Mouse (Mus musculus) hindbrain, embryonic 15.5 days (tissue): Measurements from ENCODE around the gene Tmem121b. TPM values are rescaled to one million over a fixed set of nuclear protein-coding genes. Genes with fewer than 3 reads are reported as not detected.

ENCODE experiments used
- ATAC-seq: fragments of 200-750 bp; cut with Nextera tagmentation; 2 replicates; pipeline ENCODE4 v1.8.0; 2017; ENCODE audit warnings: low read depth, moderate number of reproducible peaks, moderate TSS enrichment; ENCODE audit not compliant: low FRiP score
- H3K27ac ChIP-seq: fragments of 300-500 bp; sonication (generic); replicated peaks from 2 replicates; pipeline ENCODE4 v1.5.1; 2015; ENCODE audit warnings: mild to moderate bottlenecking, inconsistent platforms
- H3K27me3 ChIP-seq: fragments of 300-500 bp; sonication (generic); 2 replicates; pipeline ENCODE4 v1.6.1; 2015; ENCODE audit warnings: control low read depth, inconsistent platforms
- H3K36me3 ChIP-seq: fragments of 300-500 bp; sonication (generic); 2 replicates; pipeline ENCODE4 v1.6.1; 2015; ENCODE audit warnings: control low read depth, inconsistent platforms
- H3K4me1 ChIP-seq: fragments of 300-500 bp; sonication (generic); replicated peaks from 2 replicates; pipeline ENCODE4 v1.6.1; 2015; ENCODE audit warnings: control low read depth, inconsistent platforms
- H3K4me2 ChIP-seq: fragments of 300-500 bp; sonication (generic); 2 replicates; pipeline ENCODE4 v1.6.1; 2015; ENCODE audit warnings: moderate library complexity, mild to moderate bottlenecking, inconsistent platforms
- H3K4me3 ChIP-seq: fragments of 300-500 bp; sonication (generic); 2 replicates; pipeline ENCODE4 v1.5.1; 2015; ENCODE audit warnings: mild to moderate bottlenecking, inconsistent platforms
- H3K9ac ChIP-seq: fragments of 300-500 bp; sonication (generic); 2 replicates; pipeline ENCODE4 v1.6.1; 2015; ENCODE audit warnings: inconsistent platforms
- H3K9me3 ChIP-seq: fragments of 300-500 bp; sonication (generic); 2 replicates; pipeline ENCODE4 v1.6.1; 2016; ENCODE audit warnings: control low read depth, inconsistent platforms
- WGBS: fragments of 180-500 bp; shearing (Covaris S2); methylation state at CpG from one replicate; pipeline ENCODE4 v1.1.7; 2015; 5-methylcytosine and 5-hydroxymethylcytosine counted together
- polyA plus RNA-seq: library from polyadenylated mRNA; unstranded; fragments of >200 nt; fragmentation: Nextera tagmentation; extraction: Ambion mirVana; gene quantifications from 2 replicates; pipeline ENCODE4 v1.2.1, GENCODE M21; 2015

The Tmem121b gene
- polyA plus RNA-seq, 1 experiment from 2014 or later: 3.5 TPM

- 50% methylated on average over 6 of the region's 6 CpGs for WGBS
- no peaks in the 10 kb centered on the region for H3K9me3 ChIP-seq
Measured at GRCm38 (mm10) chr6:120462251-120462650, 31.4 kb downstream of the Tmem121b start.

DNA sequence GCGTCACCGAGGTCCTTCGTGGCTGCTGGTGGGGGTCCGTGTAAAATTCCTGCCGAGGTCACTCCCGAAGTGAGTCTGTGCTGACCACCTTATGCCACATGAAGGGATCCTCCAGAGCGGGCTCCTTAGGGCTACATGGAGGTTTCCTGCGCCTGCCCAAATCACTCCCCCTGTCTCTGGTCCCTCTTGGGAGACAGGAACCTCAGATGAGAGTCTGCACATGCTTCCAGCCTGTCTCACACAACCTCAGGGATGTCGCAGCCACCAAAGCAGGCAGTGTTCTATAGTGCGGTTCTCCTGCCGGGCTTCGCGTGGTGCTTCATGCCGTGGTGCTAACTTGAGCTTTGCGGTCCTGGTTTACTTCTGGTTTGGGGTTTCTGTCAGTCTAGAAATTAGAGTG is 32.4 kb downstream of the Tmem121b start:
- H3K27me3 ChIP-seq: peaks cover 7% of the 10 kb centered on the region; the same call in 1 of the 2 replicates
- peaks cover 17% of the 10 kb centered on the region for H3K4me1 ChIP-seq
- no peak overlapping the region for H3K9ac ChIP-seq
- 72% methylated on average over 15 of the region's 15 CpGs for WGBS
- H3K9me3 ChIP-seq: no peaks in the 10 kb centered on the region
- H3K4me3 ChIP-seq: no peak overlapping the region
- ATAC-seq: no peak
- H3K36me3 ChIP-seq: no peaks in the 10 kb centered on the region
- H3K27ac ChIP-seq: no peak overlapping the region
- no peak overlapping the region for H3K4me2 ChIP-seq

More at GRCm38 (mm10) chr6:120462251-120462650, 31.4 kb downstream of the Tmem121b start:
- Histone ChIP-seq H3K4me1 (peaks cover 17% of the 10 kb centered on the region), H3K27me3 (peaks cover 7% of the 10 kb centered on the region; the same call in 1 of the 2 replicates), H3K9ac (no peak overlapping the region), H3K4me2 (no peak overlapping the region), H3K4me3 (no peak overlapping the region), H3K36me3 (no peaks in the 10 kb centered on the region), H3K27ac (no peak overlapping the region)
- no peak for ATAC-seq

DNA sequence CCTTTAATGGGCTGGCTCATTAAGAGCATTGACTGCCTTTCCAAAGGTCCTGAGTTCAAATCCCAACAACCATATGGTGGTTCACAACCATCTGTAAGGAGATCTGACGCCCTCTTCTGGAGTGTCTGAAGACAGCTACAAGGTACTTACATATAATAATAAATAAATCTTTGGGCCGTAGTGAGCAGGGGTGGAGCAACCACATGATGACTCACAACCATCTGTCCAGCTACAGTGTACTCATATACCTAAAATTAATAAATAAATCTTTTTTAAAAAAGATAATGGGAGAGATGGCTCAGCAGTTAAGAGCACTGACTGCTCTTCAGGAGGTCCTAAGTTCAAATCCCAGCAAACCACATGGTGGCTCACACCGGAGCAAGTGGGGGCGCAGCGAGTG is 35.9 kb downstream of the Tmem121b start:
- 94% methylated on average over 5 of the region's 5 CpGs for WGBS
- ATAC-seq: no peak
- Histone ChIP-seq H3K36me3 (no peaks in the 10 kb centered on the region), H3K27me3 (peaks cover 7% of the 10 kb centered on the region; the same call in 1 of the 2 replicates), H3K4me3 (no peak overlapping the region), H3K27ac (no peak overlapping the region), H3K9me3 (no peaks in the 10 kb centered on the region), H3K9ac (no peak overlapping the region), H3K4me2 (no peak overlapping the region), H3K4me1 (peaks cover under 1% of the 10 kb centered on the region; the same call in 1 of the 2 replicates)

DNA sequence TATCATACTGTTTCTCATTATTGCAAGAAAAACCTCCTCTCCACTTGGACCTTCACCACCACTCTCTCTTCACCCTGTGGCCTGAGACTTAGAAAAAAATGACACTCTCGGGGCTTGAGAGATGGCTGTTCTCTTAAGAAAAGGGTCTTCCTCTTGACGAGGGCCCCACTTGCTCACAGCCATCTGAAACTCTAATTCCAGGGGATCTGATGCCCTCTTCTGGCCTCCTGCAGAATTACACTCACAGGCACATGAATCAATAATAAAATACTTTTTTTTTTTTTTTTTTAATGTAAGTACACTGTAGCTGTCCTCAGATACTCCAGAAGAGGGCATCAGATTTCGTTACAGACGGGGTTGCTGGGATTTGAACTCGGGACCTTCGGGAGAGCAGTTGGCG is 36.5 kb downstream of the Tmem121b start:
- Histone ChIP-seq H3K9ac (no peak overlapping the region), H3K4me2 (no peak overlapping the region), H3K9me3 (no peaks in the 10 kb centered on the region), H3K4me3 (no peak overlapping the region), H3K27me3 (peaks cover 7% of the 10 kb centered on the region; the same call in 1 of the 2 replicates), H3K36me3 (no peaks in the 10 kb centered on the region), H3K4me1 (no peaks in the 10 kb centered on the region), H3K27ac (no peak overlapping the region)
- ATAC-seq: no peak
- 64% methylated on average over 7 of the region's 7 CpGs for WGBS

GRCm38 (mm10) chr6:120454627-120455077 is 39.0 kb downstream of the Tmem121b start:
- WGBS: 75% methylated on average over 11 of the region's 11 CpGs
- H3K36me3 ChIP-seq: no peaks in the 10 kb centered on the region
- no peak overlapping the region for H3K9ac ChIP-seq
- no peak for ATAC-seq
- H3K4me3 ChIP-seq: no peak overlapping the region
- H3K4me1 ChIP-seq: no peaks in the 10 kb centered on the region
- no peak overlapping the region for H3K27ac ChIP-seq
- no peaks in the 10 kb centered on the region for H3K9me3 ChIP-seq
- no peaks in the 10 kb centered on the region for H3K27me3 ChIP-seq
- H3K4me2 ChIP-seq: no peak overlapping the region

GRCm38 (mm10) chr6:120453556-120453955 is 40.1 kb downstream of the Tmem121b start:
- no peak for ATAC-seq
- H3K4me2 ChIP-seq: no peak overlapping the region
- H3K9me3 ChIP-seq: no peaks in the 10 kb centered on the region
- H3K36me3 ChIP-seq: no peaks in the 10 kb centered on the region
- H3K9ac ChIP-seq: no peak overlapping the region
- no peaks in the 10 kb centered on the region for H3K4me1 ChIP-seq
- H3K27me3 ChIP-seq: no peaks in the 10 kb centered on the region
- H3K4me3 ChIP-seq: no peak overlapping the region
- H3K27ac ChIP-seq: no peak overlapping the region
- 97% methylated on average over 3 of the region's 3 CpGs for WGBS

- no peaks in the 10 kb centered on the region for H3K27me3 ChIP-seq
- no peak overlapping the region for H3K4me2 ChIP-seq
- no peak overlapping the region for H3K9ac ChIP-seq
- no peak overlapping the region for H3K27ac ChIP-seq
- ATAC-seq: no peak
- no peaks in the 10 kb centered on the region for H3K9me3 ChIP-seq
- WGBS: 86% methylated on average over 5 of the region's 5 CpGs
- H3K4me1 ChIP-seq: no peaks in the 10 kb centered on the region
- H3K4me3 ChIP-seq: no peak overlapping the region
- H3K36me3 ChIP-seq: no peaks in the 10 kb centered on the region
Measured at GRCm38 (mm10) chr6:120453103-120453445, 40.5 kb downstream of the Tmem121b start.

- Histone ChIP-seq H3K9me3 (no peaks in the 10 kb centered on the region), H3K4me1 (no peaks in the 10 kb centered on the region), H3K36me3 (no peaks in the 10 kb centered on the region), H3K9ac (no peak overlapping the region), H3K4me2 (no peak overlapping the region), H3K27me3 (no peaks in the 10 kb centered on the region), H3K27ac (no peak overlapping the region), H3K4me3 (no peak overlapping the region)
- 86% methylated on average over 11 of the region's 11 CpGs for WGBS
- no peak for ATAC-seq
Measured at GRCm38 (mm10) chr6:120452384-120453102, 41.1 kb downstream of the Tmem121b start.

DNA sequence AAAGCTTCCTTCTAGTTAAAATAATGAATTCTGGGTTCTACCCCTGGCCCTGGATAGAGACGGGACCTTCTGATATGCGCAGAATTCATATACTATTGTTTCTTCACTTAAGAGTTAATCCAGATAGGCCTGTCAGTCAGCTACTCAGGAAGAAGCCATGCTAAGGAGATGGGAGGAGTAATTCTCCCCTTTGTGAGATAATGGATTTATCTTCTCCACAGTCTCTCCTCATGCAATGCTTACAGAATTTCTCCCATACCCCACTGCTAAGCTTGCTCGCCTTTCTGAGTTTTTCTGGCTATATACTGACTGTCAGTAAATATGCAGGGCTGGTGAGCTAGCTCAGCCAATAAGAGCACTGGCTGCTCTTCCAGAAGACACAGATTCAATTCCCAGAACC is 43.4 kb downstream of the Tmem121b start:
- H3K4me3 ChIP-seq: no peak overlapping the region
- no peaks in the 10 kb centered on the region for H3K9me3 ChIP-seq
- H3K27me3 ChIP-seq: no peaks in the 10 kb centered on the region
- 93% methylated on average over 3 of the region's 3 CpGs for WGBS
- no peak overlapping the region for H3K27ac ChIP-seq
- no peak overlapping the region for H3K4me2 ChIP-seq
- H3K4me1 ChIP-seq: no peaks in the 10 kb centered on the region
- ATAC-seq: no peak
- no peaks in the 10 kb centered on the region for H3K36me3 ChIP-seq
- no peak overlapping the region for H3K9ac ChIP-seq

DNA sequence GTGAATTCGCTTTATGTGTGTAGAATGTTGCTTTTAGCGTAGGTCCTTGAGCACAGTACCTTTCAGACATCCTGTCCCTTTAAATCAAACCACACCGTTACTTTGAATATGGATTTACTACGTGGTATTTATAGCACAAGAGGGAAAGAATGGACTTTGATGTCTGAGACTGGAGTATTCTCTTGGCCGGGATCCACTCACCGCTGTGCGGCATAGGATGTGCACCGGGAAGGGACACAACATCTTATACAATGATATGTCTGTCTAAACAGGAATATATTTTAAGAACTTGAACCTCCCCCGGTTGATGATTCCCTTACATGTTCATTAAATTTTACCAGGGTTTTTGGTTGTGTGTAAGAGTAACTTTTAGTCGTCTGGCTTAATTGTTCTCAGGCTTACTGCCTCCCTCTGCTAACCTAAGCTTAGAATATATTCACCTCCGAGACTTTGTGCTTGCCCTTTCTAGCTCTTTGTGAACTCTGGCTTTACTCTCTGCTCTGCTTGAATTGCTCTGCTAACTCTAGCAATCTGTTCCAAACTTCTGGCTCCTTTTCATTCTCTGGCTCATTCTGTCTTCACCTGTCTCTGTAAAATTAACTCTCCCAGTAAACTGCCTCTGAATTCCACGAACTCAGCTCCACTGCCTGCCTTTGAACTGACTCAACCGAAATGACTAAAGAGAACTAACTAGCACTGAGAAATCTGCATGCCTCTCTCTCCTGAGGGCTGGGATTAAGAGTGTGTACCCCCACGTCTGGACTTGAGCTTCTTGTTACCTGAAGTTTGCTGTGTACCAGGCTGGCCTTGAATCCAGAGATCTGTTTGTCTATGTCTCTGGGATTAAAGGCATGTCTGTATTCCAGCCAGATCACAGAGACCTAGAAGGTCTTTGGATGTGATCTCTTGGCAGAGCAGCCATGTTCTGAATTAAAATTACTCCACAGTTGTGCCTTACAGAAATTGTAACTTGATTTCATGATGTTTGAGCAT is 49.9 kb downstream of the Tmem121b start:
- H3K4me2 ChIP-seq: no peak overlapping the region
- H3K9me3 ChIP-seq: no peaks in the 10 kb centered on the region
- H3K4me3 ChIP-seq: no peak overlapping the region
- no peak for ATAC-seq
- WGBS: 79% methylated on average over 14 of the region's 14 CpGs
- no peak overlapping the region for H3K9ac ChIP-seq
- H3K27ac ChIP-seq: no peak overlapping the region
- no peaks in the 10 kb centered on the region for H3K4me1 ChIP-seq
- peaks cover 21% of the 10 kb centered on the region for H3K36me3 ChIP-seq
- no peaks in the 10 kb centered on the region for H3K27me3 ChIP-seq

DNA sequence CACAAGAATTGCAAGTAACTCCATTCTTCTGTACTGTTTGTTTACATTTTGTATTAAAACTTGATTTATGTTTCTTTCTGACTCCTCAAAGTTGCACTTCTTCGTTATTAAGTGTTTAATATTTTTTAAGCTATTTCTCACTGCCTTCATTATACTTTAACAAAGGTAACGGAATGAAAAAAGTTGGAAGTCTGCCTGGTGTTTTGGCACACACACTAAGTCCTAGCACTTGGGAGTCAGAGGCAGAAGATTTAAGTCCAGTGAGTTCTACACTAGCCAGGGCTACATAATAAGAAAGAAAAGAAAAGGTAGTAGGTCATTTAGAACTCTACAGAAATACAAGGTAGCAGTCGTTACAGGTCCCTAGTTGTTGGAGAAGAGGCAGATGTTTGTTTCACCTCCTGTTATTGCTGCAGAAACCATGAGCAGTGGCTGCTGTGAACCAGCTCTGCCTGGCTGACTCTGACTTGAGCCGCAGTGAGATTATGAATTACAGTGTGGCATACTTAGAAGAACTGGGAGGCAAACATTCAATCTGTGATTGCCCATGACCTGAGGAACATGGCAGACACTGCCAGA is 51.3 kb downstream of the Tmem121b start:
- H3K9me3 ChIP-seq: no peaks in the 10 kb centered on the region
- H3K36me3 ChIP-seq: peaks cover 31% of the 10 kb centered on the region
- no peak overlapping the region for H3K9ac ChIP-seq
- WGBS: 79% methylated on average over 4 of the region's 4 CpGs
- no peak overlapping the region for H3K4me3 ChIP-seq
- no peak overlapping the region for H3K4me2 ChIP-seq
- H3K27ac ChIP-seq: no peak overlapping the region
- ATAC-seq: no peak
- H3K27me3 ChIP-seq: no peaks in the 10 kb centered on the region
- H3K4me1 ChIP-seq: no peaks in the 10 kb centered on the region
